Mouse (Mus musculus): Measurements from ENCODE around the gene Apba3.

DNA sequence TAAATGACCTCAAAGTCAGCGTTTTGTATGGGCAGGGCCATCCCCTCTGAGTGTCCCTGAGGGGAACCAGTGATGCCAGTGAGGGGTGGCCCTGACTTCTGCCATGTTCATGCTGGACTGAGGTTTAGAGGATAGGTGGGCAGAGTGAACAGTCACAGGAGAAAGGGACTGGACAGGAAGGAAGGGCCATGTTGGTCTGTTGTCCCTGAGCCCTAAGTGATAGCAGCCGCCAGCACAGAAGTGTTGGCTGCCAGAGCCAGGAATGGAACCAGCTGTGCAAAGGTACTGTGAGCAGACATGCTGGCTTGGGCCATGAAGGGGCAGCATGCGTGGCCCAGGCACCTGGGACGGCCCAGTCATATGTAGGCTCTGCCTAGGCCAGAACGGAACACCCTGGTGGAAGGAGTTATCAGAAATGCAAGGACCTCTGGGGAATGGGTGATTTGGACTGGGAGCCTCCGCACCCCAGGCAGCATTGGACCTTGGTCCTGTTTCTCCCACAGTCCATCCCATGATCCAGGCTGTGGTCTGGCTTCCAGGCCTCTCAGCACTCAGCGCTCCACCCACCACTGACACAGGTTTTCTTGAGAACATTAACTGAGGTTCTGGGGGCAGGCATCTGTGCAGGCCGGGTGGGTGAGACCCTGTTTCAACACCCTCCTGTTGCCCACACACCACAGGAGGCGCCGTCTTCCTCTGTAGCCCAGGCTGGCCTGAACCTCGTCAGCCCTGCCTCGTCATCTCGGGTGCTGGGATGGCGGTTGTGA is 33.0 kb downstream of the Apba3 start:
- TF ChIP-seq TAL1 (IDR thresholded peaks at IDR 0.05; ENCODE audit: low read length) (no peak), GATA1 (IDR thresholded peaks at IDR 0.05; ENCODE audit: low read length) (no peak)

Measured in erythroblast, embryonic 14.5 days (primary cell).